Mouse (Mus musculus): ENCODE data around the gene Slc2a8. TPM values are rescaled to one million over a fixed set of nuclear protein-coding genes. Genes with fewer than 3 reads are reported as not detected.

Slc2a8 gene
- polyA plus RNA-seq, 1 experiment from 2014 or later: 21.1 TPM

DNA sequence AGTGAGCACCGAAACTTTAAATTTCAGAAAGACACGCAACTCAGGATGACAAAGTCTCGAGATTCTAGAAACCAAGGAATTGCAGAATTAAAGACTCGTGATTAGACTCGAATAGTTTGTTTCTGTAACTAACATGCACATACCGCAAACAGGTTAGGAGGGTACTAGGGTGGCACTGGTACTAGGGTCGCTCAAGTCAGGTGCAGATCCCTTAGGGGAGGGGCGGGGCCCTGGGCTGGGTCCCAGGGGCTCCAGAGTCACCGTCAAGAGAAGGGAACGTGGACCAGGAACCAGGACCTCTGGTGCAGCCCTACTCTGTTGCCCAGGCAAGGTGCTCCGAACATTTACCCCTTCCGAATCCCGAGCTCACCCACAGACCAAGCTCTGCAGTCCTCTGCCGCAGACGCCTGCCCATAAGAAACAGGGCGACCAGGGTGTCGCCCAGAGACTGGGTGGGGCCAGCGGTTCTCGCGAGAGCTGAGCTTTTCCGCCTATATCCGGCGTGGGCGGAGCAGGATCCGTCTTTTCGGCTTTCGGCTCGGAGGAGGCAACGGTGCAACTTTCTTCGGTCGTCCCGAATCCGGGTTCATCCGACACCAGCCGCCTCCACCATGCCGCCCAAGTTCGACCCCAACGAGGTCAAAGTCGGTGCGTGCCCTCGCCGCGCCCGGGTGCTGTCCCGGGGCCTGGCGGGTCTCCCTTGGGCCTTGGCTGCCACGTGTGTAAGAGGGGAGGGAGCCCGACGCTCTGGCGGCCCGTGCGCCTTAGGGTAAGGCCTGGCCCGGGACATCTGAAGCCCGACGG, 20.5 kb downstream of the Slc2a8 start, which contains the start of the genes Rpl12 and Lrsam1:
Rpl12 (plus strand) TSS at position 368 of the 804 bp plus-strand sequence.
Lrsam1 (minus strand) TSS at position 423 of the 804 bp plus-strand sequence.
- H3K9me3 ChIP-seq (ENCODE audit: control insufficient read depth, low read length): no peaks in the 10 kb centered on the region
- 3% methylated on average over 55 of the region's 55 CpGs for WGBS
- H3K27me3 ChIP-seq (ENCODE audit: control insufficient read depth, insufficient read depth, low read length): no peaks in the 10 kb centered on the region
- peak within 1 kb of the TSS; percentile 81 for H3K9ac ChIP-seq (ENCODE audit: low read depth, low read length)
- peaks cover 24% of the 10 kb centered on the region for H3K36me3 ChIP-seq (ENCODE audit: control insufficient read depth, insufficient read depth, low read length)
- H3K4me2 ChIP-seq (replicated peaks; ENCODE audit: low read depth, low read length): peak within 1 kb of the TSS; percentile 57
- ATAC-seq (ENCODE audit: low FRiP score, low TSS enrichment): peak; percentile 93
- peak within 1 kb of the TSS; percentile 97 for H3K4me3 ChIP-seq (ENCODE audit: low read length)
- peak within 1 kb of the TSS; percentile 94 for H3K27ac ChIP-seq (ENCODE audit: low read depth, low read length)
- peaks cover 26% of the 10 kb centered on the region for H3K4me1 ChIP-seq (ENCODE audit: control insufficient read depth, insufficient read depth, low read length)

DNA sequence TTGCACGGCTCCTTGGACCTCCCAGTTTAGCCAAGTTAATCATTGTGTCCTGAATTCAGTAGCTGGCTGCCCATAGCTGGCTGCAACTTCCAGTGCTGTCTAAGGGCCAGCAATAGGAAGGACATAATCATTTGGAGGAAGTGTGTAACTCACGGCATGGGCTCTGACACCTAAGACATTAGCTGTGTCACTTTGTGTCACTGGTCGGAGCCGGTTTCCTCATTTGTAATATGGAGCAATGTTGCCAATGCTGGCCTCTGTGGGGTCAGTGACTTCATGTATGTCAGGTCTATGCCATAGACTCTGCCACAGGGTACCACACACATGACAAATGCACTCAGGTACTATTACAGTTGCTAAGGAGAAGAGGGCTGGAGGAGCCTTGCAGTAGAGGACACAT, 21.6 kb downstream of the Slc2a8 start:
- Histone ChIP-seq H3K4me2 (replicated peaks; ENCODE audit: low read depth, low read length) (peak overlapping the region; percentile 57; the same call in 1 of the 2 replicates), H3K9ac (ENCODE audit: low read depth, low read length) (no peak overlapping the region; the same call in 1 of the 2 replicates), H3K4me3 (ENCODE audit: low read length) (no peak overlapping the region; the same call in 1 of the 2 replicates), H3K36me3 (ENCODE audit: control insufficient read depth, insufficient read depth, low read length) (peaks cover 29% of the 10 kb centered on the region), H3K9me3 (ENCODE audit: control insufficient read depth, low read length) (no peaks in the 10 kb centered on the region), H3K27ac (ENCODE audit: low read depth, low read length) (no peak overlapping the region), H3K4me1 (ENCODE audit: control insufficient read depth, insufficient read depth, low read length) (peaks cover 18% of the 10 kb centered on the region), H3K27me3 (ENCODE audit: control insufficient read depth, insufficient read depth, low read length) (no peaks in the 10 kb centered on the region)
- ATAC-seq (ENCODE audit: low FRiP score, low TSS enrichment): no peak
- WGBS: 88% methylated on average over 4 of the region's 4 CpGs

DNA sequence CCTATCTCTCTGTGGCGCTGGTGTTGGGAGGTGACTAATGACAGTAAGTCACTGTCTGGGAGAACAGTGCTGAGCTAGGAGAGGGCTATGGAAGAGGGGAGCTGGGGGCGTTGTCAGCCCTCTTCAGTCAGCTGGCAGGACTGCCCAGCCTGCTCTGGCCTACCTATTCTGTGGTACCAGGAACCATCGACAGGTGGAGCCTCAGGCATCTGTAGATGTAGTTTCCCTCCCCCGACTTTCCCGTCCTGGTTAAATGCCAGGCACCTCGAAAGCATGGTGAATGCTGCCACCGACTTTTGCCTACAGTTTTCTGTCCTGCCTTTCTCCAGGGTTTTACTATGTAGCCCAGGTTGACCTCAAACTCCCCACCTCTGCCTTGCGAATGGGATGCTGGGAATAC, 24.5 kb downstream of the Slc2a8 start:
- 54% methylated on average over 8 of the region's 8 CpGs for WGBS
- Histone ChIP-seq H3K27ac (ENCODE audit: low read depth, low read length) (no peak overlapping the region), H3K4me3 (ENCODE audit: low read length) (no peak overlapping the region), H3K27me3 (ENCODE audit: control insufficient read depth, insufficient read depth, low read length) (no peaks in the 10 kb centered on the region), H3K4me2 (replicated peaks; ENCODE audit: low read depth, low read length) (no peak overlapping the region), H3K9me3 (ENCODE audit: control insufficient read depth, low read length) (0 out of 2 replicates have a peak, but pooled peaks cover 3% of the 10 kb centered on the region), H3K9ac (ENCODE audit: low read depth, low read length) (no peak overlapping the region), H3K36me3 (ENCODE audit: control insufficient read depth, insufficient read depth, low read length) (peaks cover 11% of the 10 kb centered on the region), H3K4me1 (ENCODE audit: control insufficient read depth, insufficient read depth, low read length) (peaks cover 6% of the 10 kb centered on the region)
- no peak for ATAC-seq (ENCODE audit: low FRiP score, low TSS enrichment)

DNA sequence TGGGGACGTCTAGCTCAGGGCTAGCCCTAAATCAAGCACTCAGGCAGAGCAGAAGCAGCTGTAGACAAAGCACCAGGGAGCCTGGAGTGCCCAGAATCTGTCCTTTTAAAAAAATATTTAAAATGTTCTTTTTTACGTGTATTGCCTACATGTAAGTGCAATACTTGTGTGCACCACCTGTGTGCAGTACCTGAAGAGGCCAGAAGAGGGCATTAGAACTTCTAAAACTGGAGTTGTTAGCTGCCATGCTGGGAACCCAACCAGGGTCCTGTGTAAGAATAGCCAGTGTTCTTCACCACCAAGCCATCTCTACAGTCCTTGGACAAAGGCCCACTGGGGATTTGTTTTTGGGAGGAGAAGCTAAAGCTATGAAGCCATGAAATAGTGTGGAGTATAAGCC, 27.3 kb downstream of the Slc2a8 start:
- Histone ChIP-seq H3K36me3 (ENCODE audit: control insufficient read depth, insufficient read depth, low read length) (peaks cover 16% of the 10 kb centered on the region), H3K4me3 (ENCODE audit: low read length) (no peak overlapping the region), H3K27me3 (ENCODE audit: control insufficient read depth, insufficient read depth, low read length) (no peaks in the 10 kb centered on the region), H3K27ac (ENCODE audit: low read depth, low read length) (no peak overlapping the region), H3K4me1 (ENCODE audit: control insufficient read depth, insufficient read depth, low read length) (no peaks in the 10 kb centered on the region), H3K9me3 (ENCODE audit: control insufficient read depth, low read length) (0 out of 2 replicates have a peak, but pooled peaks cover 3% of the 10 kb centered on the region), H3K9ac (ENCODE audit: low read depth, low read length) (no peak overlapping the region), H3K4me2 (replicated peaks; ENCODE audit: low read depth, low read length) (no peak overlapping the region)
- WGBS: 92% methylated on average over 2 of the region's 2 CpGs
- no peak for ATAC-seq (ENCODE audit: low FRiP score, low TSS enrichment)

DNA sequence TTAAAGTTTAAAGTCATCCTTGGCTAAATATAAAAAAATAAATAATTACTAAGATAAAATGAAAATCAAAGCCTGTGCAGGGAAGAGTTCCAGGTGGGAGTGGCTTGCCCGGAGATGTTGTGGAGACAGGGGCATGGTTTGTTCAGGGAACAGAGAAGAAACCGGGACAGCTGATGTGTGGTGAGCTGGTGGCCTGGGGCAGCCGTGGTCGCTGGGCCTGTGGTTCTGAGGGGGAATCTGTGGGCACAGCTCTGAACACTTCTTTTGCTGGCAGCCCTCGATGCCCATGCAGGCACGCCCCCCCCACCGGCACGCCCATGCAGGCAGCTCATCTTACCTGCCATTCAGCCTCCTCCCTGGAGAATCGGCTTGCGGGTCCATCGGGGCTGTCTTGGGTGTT, 34.4 kb downstream of the Slc2a8 start:
- ATAC-seq (ENCODE audit: low FRiP score, low TSS enrichment): no peak
- H3K4me2 ChIP-seq (replicated peaks; ENCODE audit: low read depth, low read length): no peak overlapping the region
- H3K27me3 ChIP-seq (ENCODE audit: control insufficient read depth, insufficient read depth, low read length): no peaks in the 10 kb centered on the region
- peaks cover 37% of the 10 kb centered on the region; the same call in 1 of the 2 replicates for H3K36me3 ChIP-seq (ENCODE audit: control insufficient read depth, insufficient read depth, low read length)
- no peak overlapping the region for H3K4me3 ChIP-seq (ENCODE audit: low read length)
- H3K9me3 ChIP-seq (ENCODE audit: control insufficient read depth, low read length): no peaks in the 10 kb centered on the region
- no peaks in the 10 kb centered on the region for H3K4me1 ChIP-seq (ENCODE audit: control insufficient read depth, insufficient read depth, low read length)
- no peak overlapping the region for H3K27ac ChIP-seq (ENCODE audit: low read depth, low read length)
- 87% methylated on average over 11 of the region's 11 CpGs for WGBS
- H3K9ac ChIP-seq (ENCODE audit: low read depth, low read length): no peak overlapping the region

DNA sequence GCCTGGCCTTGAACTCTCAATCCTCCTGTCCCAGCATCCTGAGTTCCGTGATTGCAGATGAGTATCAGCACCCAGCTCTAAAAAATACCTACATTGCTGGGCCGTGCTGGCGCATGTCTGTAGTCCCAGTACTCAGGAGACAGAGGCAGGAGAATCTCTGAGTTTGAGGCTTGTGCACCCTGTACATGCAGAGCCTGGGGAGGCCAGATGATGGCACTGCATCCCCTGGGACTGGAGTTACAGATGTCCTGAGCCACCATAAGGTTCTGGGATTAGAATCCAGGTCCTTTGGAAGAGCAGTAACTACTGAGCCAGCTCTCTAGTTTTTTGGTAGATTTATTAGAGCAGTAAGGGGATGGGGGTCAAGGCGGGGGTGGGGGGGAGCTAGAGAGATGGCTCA, 41.4 kb downstream of the Slc2a8 start:
- ATAC-seq (ENCODE audit: low FRiP score, low TSS enrichment): no peak
- no peak overlapping the region for H3K4me3 ChIP-seq (ENCODE audit: low read length)
- 91% methylated on average over 4 of the region's 4 CpGs for WGBS
- H3K4me2 ChIP-seq (replicated peaks; ENCODE audit: low read depth, low read length): no peak overlapping the region
- no peaks in the 10 kb centered on the region for H3K27me3 ChIP-seq (ENCODE audit: control insufficient read depth, insufficient read depth, low read length)
- no peak overlapping the region for H3K9ac ChIP-seq (ENCODE audit: low read depth, low read length)
- no peaks in the 10 kb centered on the region for H3K4me1 ChIP-seq (ENCODE audit: control insufficient read depth, insufficient read depth, low read length)
- no peaks in the 10 kb centered on the region for H3K9me3 ChIP-seq (ENCODE audit: control insufficient read depth, low read length)
- H3K36me3 ChIP-seq (ENCODE audit: control insufficient read depth, insufficient read depth, low read length): peaks cover 36% of the 10 kb centered on the region
- H3K27ac ChIP-seq (ENCODE audit: low read depth, low read length): no peak overlapping the region

DNA sequence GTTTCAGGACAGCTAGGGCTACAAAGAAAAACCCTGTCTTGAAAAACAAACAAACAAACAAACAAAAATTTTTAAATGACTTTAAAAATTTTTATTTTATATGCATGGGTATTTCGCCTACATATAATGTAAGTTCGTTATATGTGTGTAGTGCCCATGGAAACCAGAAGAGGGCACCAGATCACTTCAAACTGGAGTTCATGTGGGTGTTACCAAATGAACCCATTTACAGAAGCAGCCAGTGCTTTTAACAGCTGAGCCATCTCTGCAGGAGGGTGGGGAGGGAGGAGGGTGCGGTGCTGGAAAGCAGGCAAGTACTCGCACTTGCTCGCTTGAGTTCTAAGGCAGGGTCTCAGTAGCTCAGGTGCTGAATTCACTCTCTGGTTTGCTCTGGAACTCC, 42.5 kb downstream of the Slc2a8 start:
- Histone ChIP-seq H3K36me3 (ENCODE audit: control insufficient read depth, insufficient read depth, low read length) (peaks cover 31% of the 10 kb centered on the region), H3K27ac (ENCODE audit: low read depth, low read length) (no peak overlapping the region), H3K4me1 (ENCODE audit: control insufficient read depth, insufficient read depth, low read length) (no peaks in the 10 kb centered on the region), H3K27me3 (ENCODE audit: control insufficient read depth, insufficient read depth, low read length) (no peaks in the 10 kb centered on the region), H3K9me3 (ENCODE audit: control insufficient read depth, low read length) (no peaks in the 10 kb centered on the region), H3K4me3 (ENCODE audit: low read length) (no peak overlapping the region), H3K9ac (ENCODE audit: low read depth, low read length) (no peak overlapping the region), H3K4me2 (replicated peaks; ENCODE audit: low read depth, low read length) (no peak overlapping the region)
- ATAC-seq (ENCODE audit: low FRiP score, low TSS enrichment): no peak
- 77% methylated on average over 5 of the region's 5 CpGs for WGBS

DNA sequence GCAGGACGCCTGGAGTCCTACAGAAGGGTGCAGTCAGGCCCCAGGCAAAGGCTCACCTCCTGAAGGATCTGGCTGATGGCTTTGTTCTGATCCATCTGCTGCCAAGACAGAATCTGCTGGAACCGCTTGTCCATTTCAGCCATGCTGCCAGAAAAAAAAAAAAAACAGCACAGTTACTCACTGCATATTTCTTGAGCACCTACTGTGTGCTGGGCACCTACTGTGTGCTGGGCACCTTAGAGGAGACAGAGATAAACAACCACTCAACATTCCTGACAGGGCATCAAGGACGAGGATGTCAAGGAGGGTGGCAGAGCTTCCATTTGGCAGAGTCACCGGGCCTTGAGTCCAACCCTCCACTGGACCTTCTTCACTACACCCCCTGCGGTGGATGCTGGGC, 43.1 kb downstream of the Slc2a8 start:
- ATAC-seq (ENCODE audit: low FRiP score, low TSS enrichment): no peak
- no peak overlapping the region for H3K27ac ChIP-seq (ENCODE audit: low read depth, low read length)
- peaks cover 28% of the 10 kb centered on the region for H3K36me3 ChIP-seq (ENCODE audit: control insufficient read depth, insufficient read depth, low read length)
- no peak overlapping the region for H3K4me3 ChIP-seq (ENCODE audit: low read length)
- H3K9ac ChIP-seq (ENCODE audit: low read depth, low read length): no peak overlapping the region
- WGBS: 96% methylated on average over 5 of the region's 5 CpGs
- no peaks in the 10 kb centered on the region for H3K27me3 ChIP-seq (ENCODE audit: control insufficient read depth, insufficient read depth, low read length)
- H3K4me2 ChIP-seq (replicated peaks; ENCODE audit: low read depth, low read length): no peak overlapping the region
- H3K9me3 ChIP-seq (ENCODE audit: control insufficient read depth, low read length): no peaks in the 10 kb centered on the region
- H3K4me1 ChIP-seq (ENCODE audit: control insufficient read depth, insufficient read depth, low read length): no peaks in the 10 kb centered on the region

DNA sequence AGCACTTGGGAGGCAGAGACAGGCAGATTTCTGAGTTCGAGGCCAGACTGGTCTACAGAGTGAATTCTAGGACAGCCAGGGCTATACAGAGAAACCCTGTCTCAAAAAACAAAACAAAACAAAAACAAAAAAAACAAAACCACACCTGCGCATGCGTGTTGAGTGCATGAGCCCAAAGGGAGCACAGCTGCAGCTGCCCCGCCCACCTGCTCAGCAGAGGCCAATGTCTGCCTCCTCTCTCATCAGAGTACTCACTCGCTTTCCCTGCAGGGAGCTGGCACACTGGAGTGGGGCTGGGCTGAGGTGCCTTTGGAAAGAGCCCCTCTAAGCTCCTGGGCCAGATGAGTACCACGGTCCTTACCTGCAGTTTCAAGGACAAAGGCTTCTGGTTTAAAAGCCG, 50.2 kb downstream of the Slc2a8 start:
- no peak for ATAC-seq (ENCODE audit: low FRiP score, low TSS enrichment)
- WGBS: 81% methylated on average over 7 of the region's 7 CpGs
- Histone ChIP-seq H3K27ac (ENCODE audit: low read depth, low read length) (no peak overlapping the region), H3K9ac (ENCODE audit: low read depth, low read length) (no peak overlapping the region), H3K27me3 (ENCODE audit: control insufficient read depth, insufficient read depth, low read length) (no peaks in the 10 kb centered on the region), H3K36me3 (ENCODE audit: control insufficient read depth, insufficient read depth, low read length) (peaks cover 28% of the 10 kb centered on the region), H3K4me2 (replicated peaks; ENCODE audit: low read depth, low read length) (no peak overlapping the region), H3K4me1 (ENCODE audit: control insufficient read depth, insufficient read depth, low read length) (no peaks in the 10 kb centered on the region), H3K9me3 (ENCODE audit: control insufficient read depth, low read length) (no peaks in the 10 kb centered on the region), H3K4me3 (ENCODE audit: low read length) (no peak overlapping the region)

All from kidney, embryonic 14.5 days (tissue).